Mouse (Mus musculus) CH12.LX (cell line): ENCODE results near the gene Gm20388.

Experiments used
- CHD2 ChIP-seq: IDR thresholded peaks from 2 replicates; pipeline ENCODE4 v1.6.1; 2011; ENCODE audit warnings: low read length, improper control_type of control experiment
- CTCF ChIP-seq, 2 experiments: IDR thresholded peaks in 1 of 2; conservative IDR thresholded peaks in 1 of 2; 2 replicates each; pipeline ENCODE4 v1.5.1; 2011 to 2012; ENCODE audit warnings: low read depth in 2 of 2, low read length in 2 of 2, improper control_type of control experiment in 1 of 2, inconsistent platforms in 1 of 2, mild to moderate bottlenecking in 1 of 2, moderate library complexity in 1 of 2
- E2F4 ChIP-seq: IDR thresholded peaks from 2 replicates; pipeline ENCODE4 v1.6.1; 2011; ENCODE audit warnings: low read depth, low read length, improper control_type of control experiment; ENCODE audit not compliant: insufficient replicate concordance
- EP300 ChIP-seq: IDR thresholded peaks from 2 replicates; pipeline ENCODE4 v1.6.1; 2011; ENCODE audit warnings: low read length, improper control_type of control experiment
- IRF4 ChIP-seq: IDR thresholded peaks from 2 replicates; pipeline ENCODE4 v1.6.1; 2014; ENCODE audit warnings: low read depth, mild to moderate bottlenecking, inconsistent platforms, low read length, improper control_type of control experiment
- JUND ChIP-seq: conservative IDR thresholded peaks from 2 replicates; pipeline ENCODE4 v1.6.1; 2011; ENCODE audit warnings: low read depth, low read length, improper control_type of control experiment
- KAT2A ChIP-seq: IDR thresholded peaks from 2 replicates; pipeline ENCODE4 v1.6.1; 2012; ENCODE audit warnings: low read length, improper control_type of control experiment, inconsistent platforms; ENCODE audit not compliant: insufficient replicate concordance
- MXI1 ChIP-seq: IDR thresholded peaks from 2 replicates; pipeline ENCODE4 v1.6.1; 2011; ENCODE audit warnings: mild to moderate bottlenecking, low read depth, low read length, improper control_type of control experiment
- POLR2A ChIP-seq: IDR thresholded peaks from 2 replicates; pipeline ENCODE4 v1.6.1; 2011; ENCODE audit warnings: low read depth, mild to moderate bottlenecking, improper control_type of control experiment, low read length
- POLR2AphosphoS2 ChIP-seq: IDR thresholded peaks from 2 replicates; pipeline ENCODE4 v1.6.1; 2011; ENCODE audit warnings: low read depth, low read length, improper control_type of control experiment
- SIN3A ChIP-seq: IDR thresholded peaks from 2 replicates; pipeline ENCODE4 v1.6.1; 2012; ENCODE audit warnings: low read length, improper control_type of control experiment, inconsistent platforms
- TCF12 ChIP-seq: IDR thresholded peaks from 2 replicates; pipeline ENCODE4 v1.6.1; 2014; ENCODE audit warnings: low read depth, mild to moderate bottlenecking, inconsistent platforms, low read length, improper control_type of control experiment
- USF1 ChIP-seq: IDR thresholded peaks from 2 replicates; pipeline ENCODE4 v1.6.1; 2014; ENCODE audit warnings: low read depth, mild to moderate bottlenecking, inconsistent platforms, low read length, improper control_type of control experiment

- TF ChIP-seq MXI1 (no peak), EP300 (no peak), POLR2A (no peak), CTCF (conservative IDR thresholded peaks at IDR 0.05 in 1 of 2, IDR thresholded peaks at IDR 0.05 in 1 of 2; ENCODE audit: low read depth in 2 of 2, low read length in 2 of 2) (no peak), POLR2AphosphoS2 (no peak), USF1 (no peak), E2F4 (no peak), IRF4 (no peak), KAT2A (no peak), SIN3A (no peak), CHD2 (no peak), JUND (no peak), TCF12 (no peak)
These were observed 2992.4 kb downstream of the Gm20388 start for GRCm38 (mm10) chr8:122903002-122903401.
